Mouse (Mus musculus): ENCODE data around the gene Sept6.
A peak's percentile ranks its signal among the peaks of the same experiment; 100 is the strongest.

Sept6 gene

DNA sequence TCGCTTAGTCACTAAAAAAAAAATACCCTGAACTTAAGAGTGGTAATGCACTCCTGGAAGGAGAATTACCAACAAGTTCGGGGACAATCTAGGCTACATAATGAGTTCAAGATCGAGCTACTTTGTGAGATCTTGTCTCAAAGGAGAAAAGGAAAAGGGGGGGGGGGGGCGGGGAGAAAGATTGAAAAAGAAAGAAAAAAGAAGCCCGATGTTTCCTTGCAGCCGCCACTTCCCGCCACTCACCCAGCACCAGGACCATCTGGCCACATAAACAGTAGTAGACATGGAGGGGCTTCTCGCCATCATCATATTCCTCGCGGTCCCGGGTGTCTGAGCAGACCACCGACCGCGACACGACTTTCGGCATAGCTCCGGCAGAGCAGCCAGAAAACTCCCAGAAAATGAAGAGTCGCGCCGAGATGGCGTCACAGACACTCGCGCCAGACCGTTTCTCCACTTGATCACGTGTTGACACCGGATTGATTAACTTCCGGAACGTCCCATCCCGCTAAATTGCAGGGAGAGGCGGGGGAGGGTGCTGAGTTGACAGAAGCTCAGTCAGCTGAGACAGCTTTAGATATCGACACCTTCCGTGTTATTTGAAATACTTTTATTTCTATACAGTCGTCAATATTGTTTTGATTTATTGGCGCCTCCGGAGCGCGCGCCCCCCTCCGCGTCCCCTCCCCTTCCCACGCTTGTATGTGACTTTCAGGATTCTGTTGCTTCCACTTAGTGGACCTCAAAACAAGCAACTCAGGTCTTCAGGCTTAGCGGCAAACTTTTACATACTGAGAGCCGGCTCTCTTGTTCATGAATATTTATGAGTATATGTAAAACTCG, 127.6 kb downstream of the Sept6 start:
- DNase-seq, result peak; percentile 69
